ENCODE assay signal across 11 mouse cellular contexts in genomic region chr11:98297778-98298177, GRCm38 (mm10). TPM values are rescaled to one million over a fixed set of nuclear protein-coding genes. Genes with fewer than 3 reads are reported as not detected.
DNase-seq lines count a peak whose midpoint lies in the region; ATAC-seq lines count a peak whose summit lies in the region.
"Had no signal": no experiment of that assay in that cellular context is flagged by ENCODE, and none has a peak within 500 bp of the region (broad histone marks: within the 10 kb centered on the region; RNA-seq: fewer than 3 reads in every experiment).

No protein-coding gene starts in this region.

- H3K4me1 ChIP-seq in forebrain, embryonic 15.5 days = peaks cover 56% of the 10 kb centered on the region
- peaks cover 9% of the 10 kb centered on the region for H3K4me1 ChIP-seq in forebrain, embryonic 11.5 days (replicated peaks; ENCODE audit: control insufficient read depth, insufficient read depth, low read length)
- H3K4me1 ChIP-seq in liver, embryonic 15.5 days (replicated peaks) = 0 out of 2 replicates have a peak, but pooled peaks cover 22% of the 10 kb centered on the region

- H3K27me3 ChIP-seq in forebrain, embryonic 15.5 days = no peaks in the 10 kb centered on the region
- H3K27me3 ChIP-seq in forebrain, embryonic 11.5 days (ENCODE audit: control insufficient read depth, insufficient read depth, low read length) = peaks cover 6% of the 10 kb centered on the region; the same call in 1 of the 2 replicates
- peaks cover 71% of the 10 kb centered on the region for H3K27me3 ChIP-seq in liver, embryonic 15.5 days

- H3K4me3 ChIP-seq in forebrain, embryonic 15.5 days = no peak overlapping the region
- H3K4me3 ChIP-seq in forebrain, embryonic 11.5 days (ENCODE audit: low read depth, low read length) = no peak overlapping the region
- no peak overlapping the region for H3K4me3 ChIP-seq in liver, embryonic 15.5 days (replicated peaks)
- H3K4me3 ChIP-seq: limb, embryonic 15.5 days had no signal

- no peaks in the 10 kb centered on the region for H3K36me3 ChIP-seq in forebrain, embryonic 15.5 days
- no peaks in the 10 kb centered on the region for H3K36me3 ChIP-seq in forebrain, embryonic 11.5 days (ENCODE audit: control insufficient read depth, insufficient read depth, low read length)
- H3K36me3 ChIP-seq in liver, embryonic 15.5 days (replicated peaks) = no peaks in the 10 kb centered on the region
- H3K36me3 ChIP-seq: limb, embryonic 15.5 days had no signal

- no peaks in the 10 kb centered on the region for H3K9me3 ChIP-seq in forebrain, embryonic 15.5 days
- no peaks in the 10 kb centered on the region for H3K9me3 ChIP-seq in forebrain, embryonic 11.5 days (ENCODE audit: control insufficient read depth, low read length)
- H3K9me3 ChIP-seq in liver, embryonic 15.5 days (replicated peaks) = no peaks in the 10 kb centered on the region
- H3K9me3 ChIP-seq: limb, embryonic 15.5 days had no signal

- no peak overlapping the region for H3K4me2 ChIP-seq in forebrain, embryonic 15.5 days (replicated peaks)
- H3K4me2 ChIP-seq in forebrain, embryonic 11.5 days (ENCODE audit: low read depth, low read length, severe bottlenecking) = no peak overlapping the region
- no peak overlapping the region for H3K4me2 ChIP-seq in liver, embryonic 15.5 days
- H3K4me2 ChIP-seq: limb, embryonic 15.5 days had no signal

- no peak for DNase-seq in forebrain, embryonic 11.5 days (ENCODE audit: low spot score)
- DNase-seq in liver = no peak
- DNase-seq in adrenal gland, postnatal 10 days = peak; percentile 73
- peak; percentile 38 for DNase-seq in kidney, postnatal 10 days
- DNase-seq in urinary bladder, adult 2 months (ENCODE audit: low spot score) = no peak
- no peak for DNase-seq in gastrocnemius, postnatal 25 days

- ATAC-seq in forebrain, embryonic 15.5 days (replicated peaks) = no peak
- ATAC-seq in forebrain, embryonic 11.5 days (replicated peaks; ENCODE audit: low FRiP score) = no peak
- peak; percentile 10; the same call in 1 of the 2 replicates for ATAC-seq in liver, embryonic 15.5 days (ENCODE audit: insufficient read depth)
- ATAC-seq: inflammation-experienced regulatory T-cells, adult 6 months had no signal

- no peak overlapping the region for H3K27ac ChIP-seq in forebrain, embryonic 15.5 days (replicated peaks)
- no peak overlapping the region for H3K27ac ChIP-seq in forebrain, embryonic 11.5 days (ENCODE audit: low read depth, low read length)
- peak overlapping the region; percentile 69 for H3K27ac ChIP-seq in liver, embryonic 15.5 days (replicated peaks)
- H3K27ac ChIP-seq: limb, embryonic 15.5 days had no signal

- peak overlapping the region; percentile 23; the same call in 1 of the 2 replicates for H3K9ac ChIP-seq in forebrain, embryonic 15.5 days (replicated peaks)
- H3K9ac ChIP-seq in forebrain, embryonic 11.5 days (ENCODE audit: low read length) = no peak overlapping the region; the same call in 1 of the 2 replicates
- no peak overlapping the region for H3K9ac ChIP-seq in liver, embryonic 15.5 days
- H3K9ac ChIP-seq: limb, embryonic 15.5 days had no signal

- WGBS in forebrain, embryonic 15.5 days = 23% methylated on average over 7 of the region's 7 CpGs
- WGBS in forebrain, embryonic 11.5 days = 23% methylated on average over 7 of the region's 7 CpGs
- WGBS in liver, embryonic 15.5 days (ENCODE audit: insufficient replicate concordance) = 18% methylated on average over 7 of the region's 7 CpGs

RNA-seq across cellular contexts. Expression of gene Neurod2, which starts 31.7 kb away (rescaled TPM):
- 142 and 148 TPM in 2 replicates for polyA plus RNA-seq in forebrain, embryonic 15.5 days (2015; fragmentation: Nextera tagmentation; extraction: Ambion mirVana)
- polyA plus RNA-seq in forebrain, embryonic 11.5 days (2014; fragmentation: Nextera tagmentation; extraction: Ambion mirVana) = 3.8 and 5.8 TPM in 2 replicates
- not detected in 2 replicates for polyA plus RNA-seq in liver, embryonic 15.5 days (2015; fragmentation: Nextera tagmentation; extraction: Ambion mirVana)
- total RNA-seq in adrenal gland, postnatal 10 days (2021) = not detected
- not detected in 2 replicates for polyA plus RNA-seq in urinary bladder, adult 2 months (2012; rRNA removed)
- not detected for total RNA-seq in gastrocnemius, postnatal 25 days (2021)
- polyA plus RNA-seq: inflammation-experienced regulatory T-cells, adult 6 months; limb, embryonic 15.5 days; stomach, embryonic 16.5 days had no signal

RNA-seq across cellular contexts. Expression of gene Ppp1r1b, which starts 50.4 kb away (rescaled TPM):
- 49.6 and 60.4 TPM in 2 replicates for polyA plus RNA-seq in forebrain, embryonic 15.5 days (2015; fragmentation: Nextera tagmentation; extraction: Ambion mirVana)
- polyA plus RNA-seq in forebrain, embryonic 11.5 days (2014; fragmentation: Nextera tagmentation; extraction: Ambion mirVana) = 0.29 and 0.41 TPM in 2 replicates
- polyA plus RNA-seq in liver, embryonic 15.5 days (2015; fragmentation: Nextera tagmentation; extraction: Ambion mirVana) = 0.59 and 0.93 TPM in 2 replicates
- 1 to 10 TPM in 1 of 2 experiments, under 1 TPM in 1; 1.00 to 1.7 TPM for total RNA-seq in adrenal gland, postnatal 10 days (2021)
- 0.07 and 0.15 TPM in 2 replicates for polyA plus RNA-seq in urinary bladder, adult 2 months (2012; rRNA removed)
- total RNA-seq in gastrocnemius, postnatal 25 days (2021) = under 1 TPM in 1 of 2 experiments, not detected in 1; 0.35 TPM
- polyA plus RNA-seq: inflammation-experienced regulatory T-cells, adult 6 months had no signal

Comparison
In these comparisons a context has a peak if more than half of its experiments do, and no peak if none do; other contexts are left out.
1. RNA of gene Neurod2, which starts 31.7 kb away (polyA plus RNA-seq): 142 to 148 TPM in forebrain, embryonic 15.5 days; 3.8 to 5.8 TPM in forebrain, embryonic 11.5 days, not detected in urinary bladder, adult 2 months and not detected in liver, embryonic 15.5 days; every median in the first group is over 10 times any median in the second.
2. RNA of gene Ppp1r1b, which starts 50.4 kb away (polyA plus RNA-seq): 49.6 to 60.4 TPM in forebrain, embryonic 15.5 days; 0.59 to 0.93 TPM in liver, embryonic 15.5 days, 0.29 to 0.41 TPM in forebrain, embryonic 11.5 days and 0.07 to 0.15 TPM in urinary bladder, adult 2 months; every median in the first group is over 10 times any median in the second.
3. DNase-seq: peak in adrenal gland, postnatal 10 days (single experiment) and kidney, postnatal 10 days (single experiment); none in forebrain, embryonic 11.5 days (single experiment), liver (single experiment), urinary bladder, adult 2 months (single experiment) and gastrocnemius, postnatal 25 days (single experiment).